Mouse (Mus musculus) olfactory bulb, adult 2 months (tissue): ENCODE data around the gene Ampd1.

ENCODE experiments used
- CTCF ChIP-seq: fragments of 200-500 bp; IDR thresholded peaks from 2 replicates; pipeline ENCODE4 v1.5.1; 2012; ENCODE audit warnings: low read depth, mild to moderate bottlenecking, low read length, moderate library complexity; ENCODE audit not compliant: insufficient read depth
- POLR2A ChIP-seq: fragments of 200-500 bp; IDR thresholded peaks from 2 replicates; pipeline ENCODE4 v1.6.1; 2012; ENCODE audit warnings: mild to moderate bottlenecking, low read depth, low read length, moderate library complexity; ENCODE audit not compliant: insufficient read depth

DNA sequence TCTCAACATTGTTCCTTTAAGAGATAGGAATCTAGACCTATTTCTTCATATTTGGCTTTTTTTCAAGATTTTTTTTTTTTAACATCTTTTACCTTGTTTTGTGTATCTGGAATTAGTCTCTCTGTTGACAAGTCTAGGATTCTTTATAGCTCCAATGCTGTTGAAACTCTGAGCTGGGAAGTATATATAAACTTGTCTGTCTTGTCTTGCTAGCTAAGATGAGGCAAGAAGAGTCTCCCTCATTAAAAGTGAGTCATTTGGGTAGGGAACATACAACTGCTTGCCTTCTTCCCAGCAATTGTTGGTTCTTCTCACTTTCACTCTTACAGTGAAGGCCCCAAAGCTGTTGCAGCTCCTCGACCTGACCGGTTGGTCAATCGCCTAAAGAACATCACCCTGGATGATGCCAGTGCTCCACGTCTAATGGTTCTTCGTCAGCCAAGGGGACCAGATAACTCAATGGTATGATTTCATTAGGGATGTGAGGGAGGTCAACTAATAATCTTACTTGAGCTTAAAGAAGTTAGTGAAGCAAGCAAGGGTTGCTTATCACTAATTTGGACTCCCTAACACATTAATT is 17.7 kb upstream of the Ampd1 start:
- TF ChIP-seq CTCF (no peak), POLR2A (no peak)
